Mouse (Mus musculus) hindbrain, embryonic 15.5 days (tissue): ENCODE measurements around the gene Apoa2. TPM values are rescaled to one million over a fixed set of nuclear protein-coding genes. Genes with fewer than 3 reads are reported as not detected.

Experiments
- ATAC-seq: fragments of 200-750 bp; cut with Nextera tagmentation; 2 replicates; pipeline ENCODE4 v1.8.0; 2017; ENCODE audit warnings: low read depth, moderate number of reproducible peaks, moderate TSS enrichment; ENCODE audit not compliant: low FRiP score
- H3K27ac ChIP-seq: fragments of 300-500 bp; sonication (generic); replicated peaks from 2 replicates; pipeline ENCODE4 v1.5.1; 2015; ENCODE audit warnings: mild to moderate bottlenecking, inconsistent platforms
- H3K27me3 ChIP-seq: fragments of 300-500 bp; sonication (generic); 2 replicates; pipeline ENCODE4 v1.6.1; 2015; ENCODE audit warnings: control low read depth, inconsistent platforms
- H3K36me3 ChIP-seq: fragments of 300-500 bp; sonication (generic); 2 replicates; pipeline ENCODE4 v1.6.1; 2015; ENCODE audit warnings: control low read depth, inconsistent platforms
- H3K4me1 ChIP-seq: fragments of 300-500 bp; sonication (generic); replicated peaks from 2 replicates; pipeline ENCODE4 v1.6.1; 2015; ENCODE audit warnings: control low read depth, inconsistent platforms
- H3K4me2 ChIP-seq: fragments of 300-500 bp; sonication (generic); 2 replicates; pipeline ENCODE4 v1.6.1; 2015; ENCODE audit warnings: moderate library complexity, mild to moderate bottlenecking, inconsistent platforms
- H3K4me3 ChIP-seq: fragments of 300-500 bp; sonication (generic); 2 replicates; pipeline ENCODE4 v1.5.1; 2015; ENCODE audit warnings: mild to moderate bottlenecking, inconsistent platforms
- H3K9ac ChIP-seq: fragments of 300-500 bp; sonication (generic); 2 replicates; pipeline ENCODE4 v1.6.1; 2015; ENCODE audit warnings: inconsistent platforms
- H3K9me3 ChIP-seq: fragments of 300-500 bp; sonication (generic); 2 replicates; pipeline ENCODE4 v1.6.1; 2016; ENCODE audit warnings: control low read depth, inconsistent platforms
- WGBS: fragments of 180-500 bp; shearing (Covaris S2); methylation state at CpG from one replicate; pipeline ENCODE4 v1.1.7; 2015; 5-methylcytosine and 5-hydroxymethylcytosine counted together
- polyA plus RNA-seq: library from polyadenylated mRNA; unstranded; fragments of >200 nt; fragmentation: Nextera tagmentation; extraction: Ambion mirVana; gene quantifications from 2 replicates; pipeline ENCODE4 v1.2.1, GENCODE M21; 2015

Gene Apoa2
- polyA plus RNA-seq, 1 experiment from 2014 or later = 6.0 TPM

GRCm38 (mm10) chr1:171212854-171213253, 12.0 kb upstream of the Apoa2 start:
- ATAC-seq = no peak
- no peak overlapping the region for H3K27ac ChIP-seq
- no peak overlapping the region for H3K9ac ChIP-seq
- no peaks in the 10 kb centered on the region for H3K9me3 ChIP-seq
- no peaks in the 10 kb centered on the region for H3K36me3 ChIP-seq
- H3K4me2 ChIP-seq = no peak overlapping the region
- no peaks in the 10 kb centered on the region for H3K27me3 ChIP-seq
- no peaks in the 10 kb centered on the region for H3K4me1 ChIP-seq
- 63% methylated on average over 3 of the region's 3 CpGs for WGBS
- no peak overlapping the region for H3K4me3 ChIP-seq

- no peak for ATAC-seq
- Histone ChIP-seq H3K9ac (no peak within 1 kb of the TSS), H3K9me3 (no peaks in the 10 kb centered on the region), H3K36me3 (peaks cover 4% of the 10 kb centered on the region; the same call in 1 of the 2 replicates), H3K27ac (no peak within 1 kb of the TSS), H3K4me1 (no peaks in the 10 kb centered on the region), H3K27me3 (no peaks in the 10 kb centered on the region), H3K4me3 (no peak within 1 kb of the TSS), H3K4me2 (no peak within 1 kb of the TSS)
- 74% methylated on average over 10 of the region's 10 CpGs for WGBS
Observed at GRCm38 (mm10) chr1:171213801-171214496, 10.9 kb upstream of the Apoa2 start, which contains the start of gene Nr1i3. Nr1i3 (plus strand) TSS chr1:171213970.

GRCm38 (mm10) chr1:171216241-171216955, 8.5 kb upstream of the Apoa2 start:
- 89% methylated on average over 18 of the region's 18 CpGs for WGBS
- H3K4me1 ChIP-seq = peaks cover 9% of the 10 kb centered on the region
- H3K9ac ChIP-seq = no peak overlapping the region
- H3K27ac ChIP-seq = no peak overlapping the region
- peaks cover 15% of the 10 kb centered on the region for H3K36me3 ChIP-seq
- no peaks in the 10 kb centered on the region for H3K27me3 ChIP-seq
- no peaks in the 10 kb centered on the region for H3K9me3 ChIP-seq
- no peak for ATAC-seq
- no peak overlapping the region for H3K4me3 ChIP-seq
- H3K4me2 ChIP-seq = no peak overlapping the region

GRCm38 (mm10) chr1:171220871-171221270, 4.0 kb upstream of the Apoa2 start:
- Histone ChIP-seq H3K4me3 (peak overlapping the region; percentile 52), H3K36me3 (peaks cover 15% of the 10 kb centered on the region), H3K9ac (peak overlapping the region; percentile 50; the same call in 1 of the 2 replicates), H3K27me3 (no peaks in the 10 kb centered on the region), H3K4me1 (peaks cover 20% of the 10 kb centered on the region), H3K9me3 (no peaks in the 10 kb centered on the region), H3K4me2 (peak overlapping the region; percentile 78), H3K27ac (no peak overlapping the region)
- 5% methylated on average over 10 of the region's 10 CpGs for WGBS
- ATAC-seq = peak; percentile 40; the same call in 1 of the 2 replicates

DNA sequence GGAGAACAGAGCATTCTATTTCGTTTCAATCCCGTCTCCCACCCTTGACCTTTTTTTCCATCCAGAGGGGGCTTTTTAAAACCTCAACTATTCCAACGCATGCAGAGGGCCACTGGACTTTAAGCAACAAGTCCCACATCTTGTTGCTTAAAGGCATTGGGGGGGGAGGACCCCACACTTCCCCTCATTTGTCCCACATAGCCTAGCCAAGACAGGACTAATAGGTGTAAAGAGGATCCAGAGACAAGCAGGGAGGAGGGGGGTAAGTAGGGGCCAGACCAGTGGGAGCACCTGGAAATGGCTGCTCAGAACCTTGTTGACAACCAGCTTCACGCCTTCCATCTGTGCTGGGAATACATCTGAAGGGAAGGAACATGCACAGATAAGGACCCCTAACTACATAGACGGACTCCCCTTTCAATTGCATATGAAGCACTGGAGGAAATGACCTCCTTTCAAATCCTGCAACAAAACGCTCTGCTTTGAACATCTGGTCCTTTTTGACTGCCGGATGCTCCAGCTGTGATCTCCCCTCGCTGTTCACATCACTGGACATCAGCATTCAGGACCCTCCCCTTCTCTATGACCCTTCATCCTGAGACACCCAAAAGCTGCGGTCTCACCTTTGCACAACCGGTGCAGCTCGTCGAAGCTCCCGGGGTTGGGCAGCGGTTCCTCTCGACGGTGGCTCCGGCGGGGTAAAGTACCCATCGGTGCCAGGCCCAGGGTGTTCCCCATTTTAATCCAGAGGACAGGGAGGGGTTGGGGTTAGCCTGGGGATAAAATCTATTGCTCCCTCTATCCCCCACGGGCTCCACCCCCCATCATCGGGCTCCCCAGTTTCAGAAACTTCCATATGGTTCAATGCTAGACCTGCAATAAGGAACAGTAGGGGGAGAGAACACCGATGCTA, 3.3 kb upstream of the Apoa2 start:
- Histone ChIP-seq H3K27me3 (no peaks in the 10 kb centered on the region), H3K4me2 (peak overlapping the region; percentile 78), H3K9me3 (no peaks in the 10 kb centered on the region), H3K4me3 (peak overlapping the region; percentile 52), H3K36me3 (peaks cover 15% of the 10 kb centered on the region), H3K27ac (peak overlapping the region; percentile 65), H3K9ac (peak overlapping the region; percentile 50), H3K4me1 (peaks cover 20% of the 10 kb centered on the region)
- WGBS = 5% methylated on average over 22 of the region's 22 CpGs
- peak; percentile 1; the same call in 1 of the 2 replicates for ATAC-seq

- peak; percentile 98 for ATAC-seq
- peak within 1 kb of the TSS; percentile 78 for H3K4me2 ChIP-seq
- WGBS = 3% methylated on average over 28 of the region's 28 CpGs
- no peaks in the 10 kb centered on the region for H3K9me3 ChIP-seq
- H3K4me1 ChIP-seq = peaks cover 20% of the 10 kb centered on the region
- peak within 1 kb of the TSS; percentile 50 for H3K9ac ChIP-seq
- no peaks in the 10 kb centered on the region for H3K27me3 ChIP-seq
- peaks cover 15% of the 10 kb centered on the region for H3K36me3 ChIP-seq
- peak within 1 kb of the TSS; percentile 82 for H3K27ac ChIP-seq
- H3K4me3 ChIP-seq = peak within 1 kb of the TSS; percentile 52
Observed at GRCm38 (mm10) chr1:171222238-171223155, 2.4 kb upstream of the Apoa2 start, which contains the start of gene Tomm40l. Tomm40l (minus strand) TSS chr1:171222514.

- Histone ChIP-seq H3K4me3 (peak overlapping the region; percentile 52), H3K9ac (no peak overlapping the region), H3K9me3 (no peaks in the 10 kb centered on the region), H3K27me3 (no peaks in the 10 kb centered on the region), H3K27ac (peak overlapping the region; percentile 82), H3K4me2 (peak overlapping the region; percentile 78), H3K4me1 (peaks cover 20% of the 10 kb centered on the region), H3K36me3 (peaks cover 15% of the 10 kb centered on the region)
- ATAC-seq = no peak
- WGBS = 88% methylated on average over 6 of the region's 6 CpGs
Observed at GRCm38 (mm10) chr1:171223168-171223567, 1.7 kb upstream of the Apoa2 start.

DNA sequence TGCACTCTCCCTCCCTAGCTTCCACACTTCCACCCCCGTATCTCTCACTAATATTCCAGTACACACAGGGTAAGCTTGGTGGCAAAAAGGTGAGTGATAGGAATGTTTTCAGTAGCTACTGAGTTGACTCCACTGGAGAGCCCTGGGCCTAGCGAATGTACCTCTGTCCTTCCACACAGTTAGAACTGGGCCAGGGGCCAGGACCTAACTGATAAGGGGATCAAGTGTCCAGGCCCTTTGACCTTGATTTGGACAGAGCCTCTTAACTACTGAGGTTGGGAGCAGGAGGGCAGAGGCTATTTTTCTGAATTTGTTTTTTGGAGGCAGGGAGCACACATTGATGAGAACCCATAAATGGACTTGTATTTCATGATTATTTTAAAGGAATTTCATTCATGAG, 1.1 kb upstream of the Apoa2 start:
- Histone ChIP-seq H3K4me1 (peaks cover 20% of the 10 kb centered on the region), H3K4me3 (no peak overlapping the region), H3K4me2 (no peak overlapping the region), H3K27ac (no peak overlapping the region), H3K9me3 (no peaks in the 10 kb centered on the region), H3K36me3 (peaks cover 12% of the 10 kb centered on the region), H3K9ac (no peak overlapping the region), H3K27me3 (no peaks in the 10 kb centered on the region)
- 88% methylated on average over 2 of the region's 2 CpGs for WGBS
- no peak for ATAC-seq

- H3K9me3 ChIP-seq = no peaks in the 10 kb centered on the region
- no peak for ATAC-seq
- no peaks in the 10 kb centered on the region for H3K27me3 ChIP-seq
- H3K36me3 ChIP-seq = no peaks in the 10 kb centered on the region
- no peak overlapping the region for H3K27ac ChIP-seq
- H3K4me2 ChIP-seq = no peak overlapping the region
- H3K4me3 ChIP-seq = no peak overlapping the region
- peaks cover 7% of the 10 kb centered on the region for H3K4me1 ChIP-seq
- WGBS = 44% methylated on average over 4 of the region's 4 CpGs
- no peak overlapping the region for H3K9ac ChIP-seq
Observed at GRCm38 (mm10) chr1:171226780-171227179, 1.9 kb downstream of the Apoa2 start.

DNA sequence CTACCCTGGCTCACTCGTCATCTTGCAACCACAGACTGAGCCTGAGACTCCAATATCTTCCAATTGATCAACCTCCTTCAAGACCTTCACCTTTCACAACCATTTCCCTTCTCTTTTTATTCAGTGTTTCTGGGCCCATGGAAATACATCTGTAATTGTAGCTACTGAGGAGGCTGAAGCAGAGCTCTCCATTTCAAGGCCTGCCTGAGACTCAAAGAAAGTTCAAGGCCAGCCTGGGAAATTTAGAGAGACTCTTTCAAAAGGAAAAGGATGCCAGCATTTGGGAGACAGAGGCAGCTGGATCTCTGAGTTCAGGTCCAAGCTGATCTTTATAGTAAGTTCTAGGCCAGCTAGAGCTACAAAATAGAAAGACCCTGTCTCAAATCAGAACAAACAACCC, 3.0 kb downstream of the Apoa2 start:
- Histone ChIP-seq H3K9ac (no peak overlapping the region), H3K27ac (no peak overlapping the region), H3K27me3 (no peaks in the 10 kb centered on the region), H3K4me3 (no peak overlapping the region), H3K4me1 (peaks cover 4% of the 10 kb centered on the region; the same call in 1 of the 2 replicates), H3K36me3 (no peaks in the 10 kb centered on the region), H3K9me3 (no peaks in the 10 kb centered on the region), H3K4me2 (no peak overlapping the region)
- no peak for ATAC-seq
- 93% methylated on average over 1 of the region's 1 CpGs for WGBS

- Histone ChIP-seq H3K4me1 (no peaks in the 10 kb centered on the region), H3K9ac (no peak overlapping the region), H3K9me3 (no peaks in the 10 kb centered on the region), H3K4me3 (no peak overlapping the region), H3K27me3 (no peaks in the 10 kb centered on the region), H3K36me3 (peaks cover 10% of the 10 kb centered on the region), H3K4me2 (no peak overlapping the region), H3K27ac (no peak overlapping the region)
- no peak for ATAC-seq
- WGBS = 57% methylated on average over 6 of the region's 6 CpGs
Observed at GRCm38 (mm10) chr1:171229750-171230149, 4.9 kb downstream of the Apoa2 start.
